Mouse (Mus musculus) MEL (cell line): ENCODE measurements around the gene Tdp1. TPM values are rescaled to one million over a fixed set of nuclear protein-coding genes. Genes with fewer than 3 reads are reported as not detected.

Experiments
- DNase-seq: peaks from one replicate; pipeline ENCODE4 v3.0.0; 2011; ENCODE audit warnings: low read depth, low spot score
- H3K27ac ChIP-seq: 2 replicates; pipeline ENCODE4 v1.5.1; 2012; ENCODE audit warnings: low read depth, mild to moderate bottlenecking, control low read depth, low read length, moderate library complexity; ENCODE audit not compliant: control insufficient read depth
- H3K27me3 ChIP-seq, 2 experiments: fragments of 150-350 bp in 1 of 2; sonication (generic) in 1 of 2; 2 replicates each; pipeline ENCODE4 v1.6.1; 2012; ENCODE audit warnings: low read length in 2 of 2, mild to moderate bottlenecking in 2 of 2, improper control_type of control experiment in 1 of 2, moderate library complexity in 1 of 2; ENCODE audit not compliant: insufficient read depth in 2 of 2, control insufficient read depth in 1 of 2
- H3K36me3 ChIP-seq, 2 experiments: 2 replicates each; pipeline ENCODE4 v1.6.1; 2012 to 2014; ENCODE audit warnings: low read length in 2 of 2, improper control_type of control experiment in 1 of 2, inconsistent platforms in 1 of 2, mild to moderate bottlenecking in 1 of 2; ENCODE audit not compliant: insufficient read depth in 2 of 2, control insufficient read depth in 1 of 2
- H3K4me1 ChIP-seq, 2 experiments: fragments of 150-350 bp in 1 of 2; sonication (generic) in 1 of 2; 2 replicates each; pipeline ENCODE4 v1.6.1; 2012; ENCODE audit warnings: low read length in 2 of 2, improper control_type of control experiment in 1 of 2, mild to moderate bottlenecking in 1 of 2; ENCODE audit not compliant: insufficient read depth in 2 of 2, control insufficient read depth in 1 of 2
- H3K4me3 ChIP-seq, 2 experiments: fragments of 150-350 bp in 1 of 2; sonication (generic) in 1 of 2; 2 replicates each; pipeline ENCODE4 v1.5.1; 2012; ENCODE audit warnings: low read depth in 2 of 2, low read length in 2 of 2, mild to moderate bottlenecking in 2 of 2, moderate library complexity in 2 of 2, control low read depth in 1 of 2, improper control_type of control experiment in 1 of 2; ENCODE audit not compliant: control insufficient read depth in 1 of 2, insufficient read depth in 1 of 2
- H3K79me2 ChIP-seq: 2 replicates; pipeline ENCODE4 v1.6.1; 2012; ENCODE audit warnings: mild to moderate bottlenecking, low read length, moderate library complexity; ENCODE audit not compliant: control insufficient read depth, poor library complexity, insufficient read depth
- H3K9ac ChIP-seq: 2 replicates; pipeline ENCODE4 v1.6.1; 2012; ENCODE audit warnings: low read depth, mild to moderate bottlenecking, control low read depth, low read length, moderate library complexity; ENCODE audit not compliant: control insufficient read depth, poor library complexity, severe bottlenecking
- H3K9me3 ChIP-seq: fragments of 150-350 bp; sonication (generic); replicated peaks from 2 replicates; pipeline ENCODE4 v1.6.1; 2012; ENCODE audit warnings: mild to moderate bottlenecking, low read length, improper control_type of control experiment, moderate library complexity; ENCODE audit not compliant: insufficient read depth
- CHD1 ChIP-seq: IDR thresholded peaks from 2 replicates; pipeline ENCODE4 v1.6.1; 2012; ENCODE audit warnings: low read depth, mild to moderate bottlenecking, inconsistent platforms, low read length, improper control_type of control experiment
- ETS1 ChIP-seq: IDR thresholded peaks from 2 replicates; pipeline ENCODE4 v1.6.1; 2012; ENCODE audit warnings: low read depth, mild to moderate bottlenecking, inconsistent platforms, low read length, improper control_type of control experiment, moderate library complexity
- GATA1 ChIP-seq: IDR thresholded peaks from 2 replicates; pipeline ENCODE4 v1.6.1; 2011; ENCODE audit warnings: low read depth, low read length, improper control_type of control experiment
- HCFC1 ChIP-seq: IDR thresholded peaks from 2 replicates; pipeline ENCODE4 v1.6.1; 2012; ENCODE audit warnings: low read depth, mild to moderate bottlenecking, inconsistent platforms, low read length, improper control_type of control experiment, moderate library complexity
- MXI1 ChIP-seq: IDR thresholded peaks from 2 replicates; pipeline ENCODE4 v1.6.1; 2011; ENCODE audit warnings: mild to moderate bottlenecking, low read depth, low read length, improper control_type of control experiment
- NELFE ChIP-seq: IDR thresholded peaks from 2 replicates; pipeline ENCODE4 v1.6.1; 2011; ENCODE audit warnings: low read depth, low read length, improper control_type of control experiment
- TAL1 ChIP-seq: IDR thresholded peaks from 2 replicates; pipeline ENCODE4 v1.6.1; 2012; ENCODE audit warnings: mild to moderate bottlenecking, inconsistent platforms, low read length, moderate library complexity, mixed read lengths
- TBP ChIP-seq: IDR thresholded peaks from 2 replicates; pipeline ENCODE4 v1.8.0; 2011; ENCODE audit warnings: low read depth, low read length, improper control_type of control experiment
- TCF12 ChIP-seq: IDR thresholded peaks from 2 replicates; pipeline ENCODE4 v1.6.1; 2014; ENCODE audit warnings: low read depth, mild to moderate bottlenecking, inconsistent platforms, low read length, improper control_type of control experiment, moderate library complexity
- ZC3H11A ChIP-seq: IDR thresholded peaks from 2 replicates; pipeline ENCODE4 v1.6.1; 2012; ENCODE audit warnings: low read depth, mild to moderate bottlenecking, inconsistent platforms, low read length, improper control_type of control experiment
- ZMIZ1 ChIP-seq: IDR thresholded peaks from 2 replicates; pipeline ENCODE4 v1.6.1; 2012; ENCODE audit warnings: low read depth, mild to moderate bottlenecking, inconsistent platforms, low read length, improper control_type of control experiment, moderate library complexity
- polyA plus RNA-seq, 2 experiments: library from polyadenylated mRNA; stranded (reverse) in 1 of 2; unstranded in 1 of 2; fragments of >175 nt in 1 of 2; fragments of >200 nt in 1 of 2; gene quantifications; 2 replicates each; pipeline versions ENCODE4 v1.2.1 to v1.2.4; 2012; ENCODE audit warnings: low replicate concordance in 2 of 2, low read depth in 1 of 2; ENCODE audit not compliant: insufficient read length in 2 of 2, insufficient read depth in 1 of 2, missing spikeins in 1 of 2
- total RNA-seq: library from RNA; depleted of rRNA; stranded (reverse); fragments of 300-350 nt; gene quantifications from 2 replicates; pipeline ENCODE4 v1.2.3, GENCODE M21; 2012

Tdp1 gene
- total and polyA plus RNA-seq, 3 experiments: 33.2 to 142 (median 94.3) TPM

DNA sequence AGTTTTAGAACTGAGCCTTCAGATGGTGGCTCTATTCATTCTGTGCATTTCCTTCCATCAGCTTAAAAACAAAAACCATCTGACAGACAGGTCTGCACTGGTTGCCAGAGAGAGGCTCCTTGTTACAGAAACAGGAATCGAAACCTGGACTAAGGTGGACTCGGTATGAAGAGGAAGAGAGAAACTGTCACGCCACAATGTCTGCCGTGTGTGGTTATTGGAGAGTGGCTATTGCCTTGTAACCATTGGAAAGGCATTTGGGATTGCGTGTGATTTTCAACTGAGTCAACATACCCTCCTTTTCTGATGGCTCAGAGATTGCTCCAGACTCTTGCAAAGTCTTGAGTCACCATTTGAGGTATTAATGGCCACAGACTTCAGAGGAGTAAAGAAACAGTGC is 102.5 kb downstream of the Tdp1 start:
- Histone ChIP-seq H3K4me1 (no peaks in the 10 kb centered on the region), H3K36me3 (no peaks in the 10 kb centered on the region), H3K79me2 (no peaks in the 10 kb centered on the region), H3K9me3 (no peaks in the 10 kb centered on the region), H3K4me3 (no peak overlapping the region), H3K27ac (no peak overlapping the region), H3K9ac (no peak overlapping the region)
- DNase-seq: no peak
- TF ChIP-seq ZC3H11A (no peak), ETS1 (no peak)
- TF ChIP-seq, all 39 proteins: peak for 0
- no peaks in the 10 kb centered on the region; a peak in 2 of 4 replicates for H3K27me3 ChIP-seq

DNA sequence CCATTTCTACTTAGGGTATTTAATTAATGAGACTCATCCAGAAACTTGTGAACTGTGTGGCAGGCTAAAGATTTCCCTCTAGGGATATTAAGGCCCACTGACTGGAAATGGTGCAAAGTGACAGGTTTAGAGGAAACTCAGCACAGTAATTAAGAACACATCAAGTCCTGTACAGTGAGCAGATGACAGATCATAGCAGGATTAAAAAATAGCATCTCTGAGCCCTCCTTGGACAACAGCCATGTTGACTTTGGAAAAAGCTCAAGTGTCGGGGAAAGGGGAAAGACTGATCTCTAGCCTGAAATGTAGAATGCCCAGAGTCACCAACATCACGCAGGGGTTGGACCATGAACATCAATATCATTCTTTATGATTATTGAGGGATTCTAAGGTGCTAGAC is 103.8 kb downstream of the Tdp1 start:
- no peaks in the 10 kb centered on the region for H3K36me3 ChIP-seq
- H3K9ac ChIP-seq: no peak overlapping the region
- H3K27me3 ChIP-seq: no peaks in the 10 kb centered on the region; a peak in 2 of 4 replicates
- H3K27ac ChIP-seq: no peak overlapping the region
- no peaks in the 10 kb centered on the region for H3K79me2 ChIP-seq
- TF ChIP-seq HCFC1: no peak
- no peak for TF ChIP-seq CHD1
- TF ChIP-seq TCF12: no peak
- no peak for TF ChIP-seq GATA1
- no peak overlapping the region for H3K4me3 ChIP-seq
- DNase-seq: no peak
- H3K4me1 ChIP-seq: no peaks in the 10 kb centered on the region
- no peaks in the 10 kb centered on the region for H3K9me3 ChIP-seq

DNA sequence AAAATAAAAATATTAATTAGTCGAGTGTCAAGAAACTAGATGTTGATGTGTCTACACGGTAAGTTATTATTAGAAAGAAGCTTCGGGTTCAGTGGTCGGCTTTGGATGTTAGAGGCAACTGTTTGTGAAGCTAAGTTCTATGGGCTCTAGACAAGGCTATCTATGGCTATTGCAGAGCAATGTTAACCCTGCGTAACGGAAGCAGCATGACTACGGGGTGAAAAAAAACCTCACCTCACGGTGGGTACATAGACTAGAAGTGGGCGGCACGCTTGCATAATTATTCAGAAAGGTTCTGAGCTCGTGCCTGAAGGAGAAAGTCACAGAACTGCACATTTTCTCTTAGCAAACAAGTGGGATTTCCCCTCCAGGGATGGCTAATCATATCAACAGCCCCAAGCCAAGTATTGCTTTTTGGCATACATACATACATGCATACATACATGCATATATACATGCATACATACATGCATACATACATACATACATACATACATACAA is 108.1 kb downstream of the Tdp1 start:
- Histone ChIP-seq H3K4me3 (no peak overlapping the region), H3K27me3 (no peaks in the 10 kb centered on the region; a peak in 1 of 4 replicates), H3K4me1 (no peaks in the 10 kb centered on the region), H3K9me3 (no peaks in the 10 kb centered on the region), H3K9ac (no peak overlapping the region), H3K79me2 (no peaks in the 10 kb centered on the region), H3K27ac (no peak overlapping the region), H3K36me3 (no peaks in the 10 kb centered on the region)
- no peak for DNase-seq
- TF ChIP-seq NELFE (no peak), TBP (no peak), TAL1 (no peak), ZMIZ1 (no peak), MXI1 (no peak)
